Mouse (Mus musculus): ENCODE results near the gene Dynlt1a. TPM values are rescaled to one million over a fixed set of nuclear protein-coding genes. Genes with fewer than 3 reads are reported as not detected.
"Not testable (repeated sequence)": the region's sequence is repeated elsewhere in the genome, so short reads cannot be mapped to it uniquely, and the experiment has no call there.

The Dynlt1a gene
- total RNA-seq, 2 experiments from 2014 or later = 28.1 to 28.8 TPM

DNA sequence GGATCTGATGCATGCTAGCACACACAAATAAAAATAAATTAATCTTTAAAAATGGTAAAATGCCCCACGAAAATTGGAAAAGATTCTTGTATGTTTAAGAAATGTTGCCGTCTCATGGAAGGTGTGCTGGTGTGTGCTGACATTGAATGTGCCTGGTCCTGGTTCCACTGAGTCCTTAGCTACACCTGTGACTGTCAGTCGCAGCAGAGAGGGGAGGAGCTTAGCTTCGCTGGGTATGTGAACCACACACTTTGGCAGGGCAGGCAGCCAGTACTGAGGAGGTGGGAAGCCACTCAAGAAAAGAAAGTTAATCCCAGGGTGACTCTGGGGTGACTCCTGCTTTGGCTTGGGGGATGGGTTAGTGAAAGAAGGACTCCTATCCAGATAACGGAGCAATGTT lies 23.4 kb downstream of the Dynlt1a start:
- DNase-seq; intact Hi-C loops (cut with DNase I): not testable (repeated sequence)

DNA sequence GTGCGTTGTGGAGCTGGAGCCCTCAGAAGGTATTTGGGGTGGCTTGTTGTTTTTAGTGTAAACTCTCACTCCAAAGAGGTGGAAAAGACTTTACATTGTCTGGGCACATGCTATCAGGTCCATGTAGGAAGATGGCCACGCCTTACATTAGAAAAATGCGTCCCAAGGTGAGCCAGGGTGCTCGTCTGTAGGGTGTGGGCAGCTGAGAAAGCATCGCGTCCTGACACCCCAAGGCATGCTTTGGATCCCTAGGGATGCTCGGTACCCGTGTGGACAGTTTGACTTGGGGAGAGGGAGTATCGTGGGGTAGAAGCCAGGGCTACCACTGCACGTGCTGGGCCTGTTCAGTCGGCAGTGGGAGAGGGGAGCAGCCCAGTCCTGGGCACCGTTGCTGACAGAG lies 28.3 kb downstream of the Dynlt1a start:
- DNase-seq; intact Hi-C loops (cut with DNase I): not testable (repeated sequence)

DNA sequence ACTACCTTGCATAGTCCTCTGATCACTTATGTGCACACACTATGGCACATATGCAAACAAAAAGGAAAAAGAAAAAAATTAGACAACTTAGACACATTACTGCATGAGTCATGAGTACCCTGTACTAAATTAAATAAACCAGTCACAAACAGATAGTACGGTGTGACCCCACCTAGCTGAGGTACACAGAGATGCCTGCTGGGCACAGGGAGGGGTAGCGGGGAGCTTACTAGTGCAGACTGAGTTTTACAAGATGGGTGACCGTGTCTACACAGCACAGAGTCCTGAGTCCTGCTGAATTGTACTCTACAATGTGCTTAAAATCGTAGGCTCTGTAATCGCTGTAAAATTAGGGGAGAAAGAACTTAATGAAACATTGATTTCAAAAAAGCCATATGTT lies 31.1 kb downstream of the Dynlt1a start:
- intact Hi-C loops (cut with DNase I); DNase-seq: not testable (repeated sequence)

DNA sequence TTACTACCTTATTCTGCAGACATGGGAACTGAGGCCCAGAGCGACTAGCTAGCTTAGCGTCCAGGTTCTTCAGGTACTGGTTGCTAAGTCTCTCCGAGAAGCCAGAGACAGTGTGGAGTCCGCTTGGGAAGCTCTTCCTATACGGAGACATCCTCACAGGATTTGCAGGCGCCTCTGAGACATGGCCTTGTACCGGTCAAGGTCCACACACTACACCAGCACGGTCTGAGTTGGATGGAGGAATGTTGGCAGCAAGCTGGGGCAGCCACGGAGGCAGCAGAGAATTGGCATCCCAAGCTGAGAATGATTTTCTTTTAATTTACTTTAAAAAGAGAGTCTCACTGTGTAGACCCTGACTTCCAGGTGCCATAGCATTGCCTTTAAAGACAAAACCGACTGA lies 34.2 kb downstream of the Dynlt1a start:
- DNase-seq; intact Hi-C loops (cut with DNase I): not testable (repeated sequence)

DNA sequence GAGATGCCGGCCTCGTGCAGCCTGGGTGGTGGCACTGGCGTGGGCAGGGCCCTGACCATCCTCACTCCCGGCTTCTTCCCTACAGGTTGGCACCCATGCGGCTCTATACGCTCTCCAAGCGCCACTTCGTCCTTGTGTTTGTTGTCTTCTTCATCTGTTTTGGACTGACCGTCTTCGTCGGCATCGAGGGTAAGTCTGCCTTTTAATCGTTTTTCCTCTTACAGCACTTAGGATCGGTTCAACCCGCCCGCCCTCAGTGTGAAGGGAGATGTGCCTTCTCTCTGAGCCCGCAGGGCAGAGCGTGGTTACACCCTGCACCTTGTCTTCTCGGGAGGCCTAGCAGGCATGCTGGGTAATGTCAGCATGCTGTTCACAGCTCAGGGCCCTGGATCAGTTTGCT lies 36.8 kb downstream of the Dynlt1a start:
- intact Hi-C loops (cut with DNase I); DNase-seq: not testable (repeated sequence)

- DNase-seq; intact Hi-C loops (cut with DNase I): not testable (repeated sequence)
These were observed 37.5 kb downstream of the Dynlt1a start for GRCm38 (mm10) chr17:6279772-6280171.

DNA sequence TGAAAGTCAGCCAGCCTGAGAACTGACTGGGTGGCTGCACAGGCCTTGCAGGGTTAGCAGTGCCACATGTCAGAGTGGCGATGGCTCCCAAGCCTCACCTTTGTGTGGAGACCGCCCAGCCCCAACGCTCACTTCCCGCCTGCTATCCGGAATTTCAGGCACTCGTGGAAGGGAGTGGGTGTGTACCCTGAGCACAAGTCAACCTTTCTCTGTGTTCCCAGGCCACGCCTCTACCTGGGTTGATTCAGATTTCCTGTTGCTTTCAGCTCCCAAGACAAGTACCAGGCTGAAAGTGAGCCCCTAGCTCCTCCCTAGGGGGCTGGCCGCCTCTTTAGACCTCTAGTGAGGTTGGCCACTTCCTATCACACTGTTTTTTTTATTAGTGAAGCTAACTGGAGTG lies 38.1 kb downstream of the Dynlt1a start:
- DNase-seq; intact Hi-C loops (cut with DNase I): not testable (repeated sequence)

- intact Hi-C loops (cut with DNase I); DNase-seq: not testable (repeated sequence)
These were observed 42.6 kb downstream of the Dynlt1a start for GRCm38 (mm10) chr17:6274693-6275092.

DNA sequence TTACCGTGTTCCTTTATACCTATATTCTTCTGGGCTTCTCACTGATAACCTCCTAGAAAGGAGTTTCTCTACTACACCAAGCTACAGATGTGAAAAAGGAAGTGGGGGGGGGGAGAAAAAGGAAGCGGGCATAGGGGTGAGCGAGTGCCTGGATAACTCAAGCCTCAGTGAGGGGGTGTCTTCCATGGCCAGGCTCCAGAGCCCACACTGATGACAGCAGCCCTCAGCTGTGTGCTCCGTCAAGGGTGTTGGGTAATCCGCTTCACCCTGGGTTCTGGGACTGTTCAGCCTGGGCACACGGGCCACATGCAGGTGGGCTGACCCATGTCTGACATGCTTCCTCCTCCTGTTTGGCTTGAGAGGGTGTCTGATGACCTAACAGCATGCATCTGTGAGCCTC lies 45.3 kb downstream of the Dynlt1a start:
- DNase-seq; intact Hi-C loops (cut with DNase I): not testable (repeated sequence)

GRCm38 (mm10) chr17:6270840-6271239 lies 46.5 kb downstream of the Dynlt1a start:
- intact Hi-C loops (cut with DNase I); DNase-seq: not testable (repeated sequence)

DNA sequence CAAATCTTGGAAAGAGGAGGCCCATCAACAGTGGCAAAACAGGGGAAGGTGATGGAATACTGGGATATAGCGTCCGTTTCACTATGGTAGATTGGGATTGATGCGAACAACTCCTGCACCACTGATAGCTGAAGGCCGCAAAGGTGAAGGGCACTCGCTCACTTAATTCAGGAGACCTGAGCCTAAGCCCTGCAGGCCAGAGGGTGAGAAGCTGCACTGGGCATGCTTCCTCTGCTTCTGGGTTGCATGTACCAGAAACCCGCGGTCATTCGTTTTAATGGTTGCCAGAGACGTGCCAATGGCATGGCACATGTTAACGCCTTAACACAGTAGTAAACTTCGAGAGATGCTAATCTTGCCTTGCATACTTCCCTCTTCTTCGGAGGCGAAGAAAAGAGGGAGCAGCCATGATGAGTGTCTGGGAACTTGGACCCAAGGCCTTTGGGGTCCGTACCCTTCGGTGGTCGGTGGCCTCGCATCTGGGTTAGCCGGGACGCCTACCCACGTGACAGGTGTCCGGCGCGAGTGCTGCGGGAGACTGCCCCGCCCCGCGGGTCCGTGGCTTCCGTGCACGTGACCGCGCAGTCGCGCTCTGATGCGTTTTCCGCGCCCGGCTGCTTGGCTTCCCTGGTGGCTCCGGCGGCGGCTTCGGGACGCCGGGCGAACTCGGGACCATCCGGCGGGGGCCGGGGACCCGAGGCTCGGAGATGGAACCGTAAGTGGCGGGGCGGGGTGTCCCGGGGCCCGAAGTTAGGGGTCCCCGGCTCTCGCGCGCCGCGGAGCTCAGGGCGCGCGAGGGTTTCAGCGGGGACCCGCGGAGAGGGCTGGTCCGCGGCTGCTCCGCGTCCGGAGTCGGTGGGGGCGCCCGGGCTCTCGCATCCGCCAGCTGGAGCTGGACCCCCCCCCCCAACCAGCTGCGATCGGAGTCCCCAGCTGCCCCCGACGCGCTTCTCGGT lies 47.1 kb downstream of the Dynlt1a start:
- intact Hi-C loops (cut with DNase I); DNase-seq: not testable (repeated sequence)

DNA sequence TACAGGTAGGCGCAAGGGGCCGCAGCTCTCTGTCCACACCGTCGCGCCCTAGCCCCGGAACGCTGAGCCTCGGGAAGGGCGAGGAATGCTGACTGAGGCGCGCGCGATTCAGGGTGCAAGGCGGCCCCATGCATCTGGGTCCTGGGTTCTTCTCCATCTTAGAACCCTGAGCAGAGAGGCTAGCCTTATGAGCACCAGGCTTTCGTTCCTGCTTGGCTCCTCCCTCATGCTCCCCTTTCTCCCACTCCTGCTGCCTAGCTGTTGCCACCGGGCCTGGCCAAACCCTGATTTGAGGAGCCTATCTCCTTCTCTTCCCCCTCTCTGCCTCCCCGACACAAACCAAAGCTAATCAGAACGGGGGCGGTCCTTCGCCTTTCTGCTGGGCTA lies 60.2 kb downstream of the Dynlt1a start:
- DNase-seq = peak; percentile 45
- intact Hi-C loops (cut with DNase I) = not testable (repeated sequence)

- intact Hi-C loops (cut with DNase I); DNase-seq: not testable (repeated sequence)
These were observed 60.8 kb downstream of the Dynlt1a start, which contains the start of gene Tmem181a for GRCm38 (mm10) chr17:6256400-6257069. Gene Tmem181a, plus strand, starts transcription at chr17:6256860.

Other genes with a start within 250 kb of the Dynlt1a start
- gene Serac1, start 237.8 kb downstream of the Dynlt1a start, total RNA-seq (2021) = 10 to 100 TPM; 18.7 to 19.8 TPM
- gene Gtf2h5, start 237.7 kb downstream of the Dynlt1a start, total RNA-seq (2021) = 100 to 1,000 TPM; 168 to 169 TPM
- gene Tulp4, start 211.1 kb downstream of the Dynlt1a start, total RNA-seq (2021) = 100 to 1,000 TPM; 431 to 468 TPM
- 10 to 100 TPM; 76.6 to 85.7 TPM for gene Tmem181a, start 60.6 kb downstream of the Dynlt1a start, total RNA-seq (2021)
- 100 to 1,000 TPM; 322 to 378 TPM for gene Dynlt1b, start 112.6 kb upstream of the Dynlt1a start, total RNA-seq (2021)

Data from left cerebral cortex, postnatal 4 days (tissue).